Mouse (Mus musculus): Measurements from ENCODE around the gene Vmn2r100. TPM values are rescaled to one million over a fixed set of nuclear protein-coding genes. Genes with fewer than 3 reads are reported as not detected.

Gene Vmn2r100
- not detected in 2 replicates for total RNA-seq (2014; rRNA removed; ENCODE audit: low replicate concordance)
- polyA plus RNA-seq (2015; fragmentation: Nextera tagmentation; extraction: Ambion mirVana), result not detected in 2 replicates

DNA sequence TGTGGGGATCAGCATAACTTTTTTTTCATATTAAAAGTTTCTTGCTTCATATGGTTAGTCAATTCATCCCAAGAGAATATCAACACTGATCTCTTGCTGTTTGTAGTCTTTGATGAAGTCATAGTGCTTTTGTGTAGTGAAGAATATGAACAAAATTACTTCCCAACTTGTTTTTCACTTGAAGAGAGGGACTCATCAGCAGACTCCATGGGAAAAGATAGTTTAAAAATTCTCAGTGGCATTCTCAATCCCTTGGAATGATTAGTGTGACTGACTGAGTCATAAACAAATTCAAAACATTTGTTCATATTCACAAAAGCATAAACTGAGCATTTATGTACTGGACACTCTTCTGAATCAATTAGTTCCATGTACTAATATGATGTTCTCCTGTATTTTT is at the start of gene Vmn2r100:
Gene Vmn2r100, plus strand, starts transcription at position 301 of the 400 bp plus-strand sequence.
- no peak for DNase-seq (ENCODE audit: low spot score)
- no peak within 1 kb of the TSS for H3K4me2 ChIP-seq (ENCODE audit: low read depth, low read length)
- no peaks in the 10 kb centered on the region for H3K4me1 ChIP-seq (ENCODE audit: control insufficient read depth, insufficient read depth)
- TF ChIP-seq EP300 (IDR thresholded peaks at IDR 0.05; ENCODE audit: low read depth) (no peak), CTCF (IDR thresholded peaks at IDR 0.05; ENCODE audit: low read depth) (no peak)
- no peaks in the 10 kb centered on the region for H3K36me3 ChIP-seq (replicated peaks; ENCODE audit: control insufficient read depth, insufficient read depth, low read length)
- H3K27ac ChIP-seq (ENCODE audit: low read depth), result no peak within 1 kb of the TSS
- no peak within 1 kb of the TSS for H3K4me3 ChIP-seq (ENCODE audit: low read depth, low read length)
- no peak for ATAC-seq (ENCODE audit: insufficient read depth, low read depth)
- 0 out of 2 replicates have a peak, but pooled peaks cover 3% of the 10 kb centered on the region for H3K9me3 ChIP-seq (replicated peaks; ENCODE audit: control insufficient read depth, low read length)
- H3K27me3 ChIP-seq (ENCODE audit: control insufficient read depth, insufficient read depth, low read length), result no peaks in the 10 kb centered on the region
- H3K9ac ChIP-seq (replicated peaks; ENCODE audit: low read depth, low read length), result no peak within 1 kb of the TSS

- Histone ChIP-seq H3K4me2 (ENCODE audit: low read depth, low read length) (no peak overlapping the region), H3K27ac (ENCODE audit: low read depth) (no peak overlapping the region), H3K9ac (replicated peaks; ENCODE audit: low read depth, low read length) (no peak overlapping the region), H3K36me3 (replicated peaks; ENCODE audit: control insufficient read depth, insufficient read depth, low read length) (no peaks in the 10 kb centered on the region), H3K27me3 (ENCODE audit: control insufficient read depth, insufficient read depth, low read length) (no peaks in the 10 kb centered on the region), H3K4me3 (ENCODE audit: low read depth, low read length) (no peak overlapping the region), H3K9me3 (replicated peaks; ENCODE audit: control insufficient read depth, low read length) (peaks cover 12% of the 10 kb centered on the region), H3K4me1 (ENCODE audit: control insufficient read depth, insufficient read depth) (no peaks in the 10 kb centered on the region)
- DNase-seq (ENCODE audit: low spot score) (no peak), ATAC-seq (ENCODE audit: insufficient read depth, low read depth) (no peak)
- TF ChIP-seq EP300 (IDR thresholded peaks at IDR 0.05; ENCODE audit: low read depth), result no peak
- no peak for TF ChIP-seq CTCF (IDR thresholded peaks at IDR 0.05; ENCODE audit: low read depth)
These were observed 21.7 kb upstream of the Vmn2r100 start for GRCm38 (mm10) chr17:19482866-19483265.

- ATAC-seq (ENCODE audit: insufficient read depth, low read depth) (no peak), DNase-seq (ENCODE audit: low spot score) (no peak)
- Histone ChIP-seq H3K4me1 (ENCODE audit: control insufficient read depth, insufficient read depth) (no peaks in the 10 kb centered on the region), H3K36me3 (replicated peaks; ENCODE audit: control insufficient read depth, insufficient read depth, low read length) (no peaks in the 10 kb centered on the region), H3K9ac (replicated peaks; ENCODE audit: low read depth, low read length) (no peak within 1 kb of the TSS), H3K4me2 (ENCODE audit: low read depth, low read length) (no peak within 1 kb of the TSS), H3K27ac (ENCODE audit: low read depth) (no peak within 1 kb of the TSS), H3K4me3 (ENCODE audit: low read depth, low read length) (no peak within 1 kb of the TSS), H3K9me3 (replicated peaks; ENCODE audit: control insufficient read depth, low read length) (no peaks in the 10 kb centered on the region; the same call in 1 of the 2 replicates), H3K27me3 (ENCODE audit: control insufficient read depth, insufficient read depth, low read length) (no peaks in the 10 kb centered on the region)
- no peak for TF ChIP-seq CTCF (IDR thresholded peaks at IDR 0.05; ENCODE audit: low read depth)
- no peak for TF ChIP-seq EP300 (IDR thresholded peaks at IDR 0.05; ENCODE audit: low read depth)
These were observed 72.4 kb downstream of the Vmn2r100 start, which contains the start of gene Vmn2r101 for GRCm38 (mm10) chr17:19576927-19577326. Gene Vmn2r101, plus strand, starts transcription at chr17:19577227.

Other genes with a start within 250 kb of the Vmn2r100 start
- gene Vmn2r99, start 142.8 kb upstream of the Vmn2r100 start, total RNA-seq (2014; rRNA removed; ENCODE audit: low replicate concordance), result not detected in 2 replicates
- gene Vmn2r99, start 142.8 kb upstream of the Vmn2r100 start, polyA plus RNA-seq (2015; fragmentation: Nextera tagmentation; extraction: Ambion mirVana), result not detected in 2 replicates
- gene Vmn2r101, start 72.5 kb downstream of the Vmn2r100 start, total RNA-seq (2014; rRNA removed; ENCODE audit: low replicate concordance), result not detected in 2 replicates
- gene Vmn2r101, start 72.5 kb downstream of the Vmn2r100 start, polyA plus RNA-seq (2015; fragmentation: Nextera tagmentation; extraction: Ambion mirVana), result not detected in 2 replicates
- gene Vmn2r102, start 155.6 kb downstream of the Vmn2r100 start, total RNA-seq (2014; rRNA removed; ENCODE audit: low replicate concordance), result not detected in 2 replicates
- gene Vmn2r102, start 155.6 kb downstream of the Vmn2r100 start, polyA plus RNA-seq (2015; fragmentation: Nextera tagmentation; extraction: Ambion mirVana), result not detected in 2 replicates